Mouse (Mus musculus) cerebellum, postnatal 10 days (tissue): ENCODE measurements at regions not wholly inside any gene's neighbourhood (a gene's known extent, or its start where the extent isn't known, plus 50 kb on each side); places are given as distances from the start of the nearest gene placed in this dataset.

ENCODE experiments used
- DNase-seq, 2 experiments: peaks; one replicate each; pipeline ENCODE4 v3.0.0; 2021; ENCODE audit warnings: mixed read lengths in 2 of 2

GRCm38 (mm10) chr15:31854764-31855163 is 253.1 kb downstream of the Fam173b start:
- DNase-seq, result no peak

- DNase-seq, result no peak
Observed at GRCm38 (mm10) chr15:31855188-31855587, 253.5 kb downstream of the Fam173b start.

GRCm38 (mm10) chr15:31869100-31869499 is 267.4 kb downstream of the Fam173b start:
- DNase-seq, result no peak

GRCm38 (mm10) chr15:31869673-31870417 is 268.2 kb downstream of the Fam173b start:
- no peak for DNase-seq

GRCm38 (mm10) chr15:31875436-31875835 is 273.8 kb downstream of the Fam173b start:
- DNase-seq, result no peak

GRCm38 (mm10) chr15:31880479-31880878 is 278.8 kb downstream of the Fam173b start:
- no peak for DNase-seq

- DNase-seq, result no peak
Observed at GRCm38 (mm10) chr15:31882331-31882730, 280.7 kb downstream of the Fam173b start.

GRCm38 (mm10) chr15:31883516-31883915 is 281.9 kb downstream of the Fam173b start:
- peak in 1 of 2 experiments; percentile 25 for DNase-seq

- no peak for DNase-seq
Observed at GRCm38 (mm10) chr15:31898904-31899650, 278.0 kb upstream of the Tas2r119 start.

GRCm38 (mm10) chr15:31900325-31900724 is 276.8 kb upstream of the Tas2r119 start:
- no peak for DNase-seq

- DNase-seq, result no peak
Observed at GRCm38 (mm10) chr15:31908432-31908831, 268.7 kb upstream of the Tas2r119 start.

- no peak for DNase-seq
Observed at GRCm38 (mm10) chr15:31911978-31912377, 265.1 kb upstream of the Tas2r119 start.

GRCm38 (mm10) chr15:31921485-31921884 is 255.6 kb upstream of the Tas2r119 start:
- DNase-seq, result peak; percentile 66 to 70

- peak; percentile 50 to 61 for DNase-seq
Observed at GRCm38 (mm10) chr15:31960301-31960700, 216.8 kb upstream of the Tas2r119 start.

GRCm38 (mm10) chr15:31961963-31962362 is 215.1 kb upstream of the Tas2r119 start:
- DNase-seq, result peak; percentile 46 to 59

GRCm38 (mm10) chr15:31964911-31965310 is 212.2 kb upstream of the Tas2r119 start:
- DNase-seq, result no peak

- no peak for DNase-seq
Observed at GRCm38 (mm10) chr15:31965542-31965941, 211.5 kb upstream of the Tas2r119 start.

GRCm38 (mm10) chr15:31972891-31973290 is 204.2 kb upstream of the Tas2r119 start:
- DNase-seq, result peak; percentile 51 to 68

GRCm38 (mm10) chr15:31973889-31974288 is 203.2 kb upstream of the Tas2r119 start:
- DNase-seq, result peak; percentile 85 to 86

GRCm38 (mm10) chr15:31976461-31976860 is 200.6 kb upstream of the Tas2r119 start:
- DNase-seq, result peak; percentile 26 to 30

GRCm38 (mm10) chr15:31977563-31977962 is 199.5 kb upstream of the Tas2r119 start:
- DNase-seq, result no peak

- no peak for DNase-seq
Observed at GRCm38 (mm10) chr15:31979961-31980360, 197.1 kb upstream of the Tas2r119 start.

- DNase-seq, result no peak
Observed at GRCm38 (mm10) chr15:31980791-31981190, 196.3 kb upstream of the Tas2r119 start.

GRCm38 (mm10) chr15:31987291-31987690 is 189.8 kb upstream of the Tas2r119 start:
- peak in 1 of 2 experiments; percentile 39 for DNase-seq
